Mouse (Mus musculus) Patski (cell line): ENCODE data around the gene Rabep1. TPM values are rescaled to one million over a fixed set of nuclear protein-coding genes. Genes with fewer than 3 reads are reported as not detected.

Experiments
- ATAC-seq: fragments of 100-300 bp; one replicate; pipeline ENCODE4 v1.8.0; 2021
- CTCF ChIA-PET: fragments of 350-600 bp; sonication (Branson Sonifier 250); formaldehyde crosslinking; loops from one replicate; lab custom pipeline; 2022; ENCODE audit warnings: inconsistent platforms; lab: Charles Lee
- POLR2A ChIA-PET: fragments of 350-600 bp; sonication (Branson Sonifier 250); formaldehyde crosslinking; loops from one replicate; lab custom pipeline; 2022; ENCODE audit warnings: antibody characterized with exemption, inconsistent platforms; lab: Charles Lee
- DNase-seq: peaks from one replicate; pipeline ENCODE4 v3.0.0-alpha.2; 2011; ENCODE audit warnings: low read depth, low spot score
- H3K27me3 ChIP-seq: fragments of 371-371 bp; one replicate; pipeline ENCODE4 v1.5.1; 2021
- CTCF ChIP-seq: fragments of 100-300 bp; IDR thresholded peaks from one replicate; pipeline ENCODE4 v1.5.1; 2021
- in situ Hi-C: fragments of 300-500 bp; cut with MboI; formaldehyde crosslinking; loops from 3 replicates; pipeline ENCODE4 v1.11.1; 2018; ENCODE audit warnings: low pct_unique_long_range_greater_than_20kb, mixed read lengths
- polyA plus RNA-seq: library from polyadenylated mRNA; unstranded; gene quantifications from one replicate; pipeline ENCODE4 v1.2.3, GENCODE M21; 2021

Gene Rabep1
- polyA plus RNA-seq, 1 experiment from 2014 or later = 48.8 TPM

- H3K27me3 ChIP-seq = no peaks in the 10 kb centered on the region
- POLR2A ChIA-PET = no interaction called here
- DNase-seq (no peak), ATAC-seq (no peak)
- in situ Hi-C loops = no loop called here
- TF ChIP-seq CTCF = no peak
- CTCF ChIA-PET = interaction anchor here (1.4 kb wide), 1 partner anchor 33 kb away, joined by 3 read pairs; no protein-coding TSS in a partner anchor
Measured at GRCm38 (mm10) chr11:70935316-70935715, 90.7 kb downstream of the Rabep1 start.

- no peak for DNase-seq
- in situ Hi-C loops = no loop called here
- ChIA-PET CTCF (no interaction called here), POLR2A (no interaction called here)
- ATAC-seq = no peak
- no peaks in the 10 kb centered on the region for H3K27me3 ChIP-seq
- TF ChIP-seq CTCF = peak; percentile 29
Measured at GRCm38 (mm10) chr11:70942596-70942995, 98.0 kb downstream of the Rabep1 start.

DNA sequence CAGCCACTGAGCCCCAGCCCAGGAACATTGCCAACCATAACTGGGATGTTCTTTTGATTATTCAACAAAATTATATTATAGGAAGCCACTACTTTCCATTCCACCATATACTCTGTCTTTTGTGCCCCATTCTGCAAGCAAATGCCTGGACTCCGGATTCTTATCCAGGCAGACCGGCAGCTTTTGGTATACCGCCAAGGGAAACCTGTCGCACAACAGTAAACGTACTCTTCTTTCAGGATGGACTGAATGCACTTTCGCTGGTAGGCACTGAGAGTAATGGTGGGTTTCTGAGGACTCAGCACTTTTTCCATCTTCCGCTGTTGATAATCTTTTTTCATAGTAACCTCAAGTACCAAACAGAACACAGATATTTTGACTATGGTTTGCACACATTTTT, 99.1 kb downstream of the Rabep1 start:
- no peak for DNase-seq
- no peak for ATAC-seq
- POLR2A ChIA-PET = no interaction called here
- TF ChIP-seq CTCF = no peak
- CTCF ChIA-PET = no interaction called here
- in situ Hi-C loops = no loop called here
- H3K27me3 ChIP-seq = no peaks in the 10 kb centered on the region

DNA sequence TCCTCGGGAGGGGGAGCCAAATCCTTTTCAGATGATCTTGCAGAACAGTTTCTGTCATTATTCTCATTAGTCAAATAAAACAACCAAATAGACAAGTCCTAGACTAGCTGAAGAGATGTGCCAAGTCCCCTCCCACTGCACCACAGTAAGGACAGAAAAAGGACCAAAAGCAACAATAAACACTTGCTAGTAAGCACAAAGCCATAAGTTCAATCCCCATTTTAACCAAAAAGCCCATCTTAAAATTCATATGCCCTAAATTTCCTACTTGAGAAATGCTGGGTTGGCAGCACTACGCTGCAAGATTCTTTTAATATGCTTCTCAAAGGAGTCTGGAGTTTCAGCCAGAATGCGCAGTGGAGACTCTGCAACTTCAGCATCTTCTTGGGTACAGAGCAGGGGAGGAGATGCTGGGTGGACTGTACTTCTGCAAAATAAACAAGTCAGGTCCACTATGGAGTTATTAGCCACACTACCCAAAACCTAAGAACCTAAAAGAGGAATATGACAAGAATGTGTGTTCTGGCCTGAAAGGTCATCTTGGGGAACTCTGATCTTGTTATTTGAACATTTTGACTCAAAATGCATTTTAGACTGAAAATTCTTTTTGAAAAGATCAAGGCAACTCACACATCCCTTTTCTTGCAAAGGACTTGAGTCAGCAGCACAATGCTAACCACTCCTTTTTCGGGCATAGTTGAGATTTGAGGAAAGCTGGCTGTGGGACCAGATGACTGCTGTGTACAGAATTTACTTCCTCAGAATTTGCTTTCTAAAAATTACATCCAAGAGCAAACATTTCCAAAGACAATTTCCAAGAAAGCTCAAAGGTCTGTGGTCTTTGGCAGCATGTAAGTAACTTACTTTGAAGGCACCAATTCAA, 100.6 kb downstream of the Rabep1 start:
- ChIA-PET POLR2A (no interaction called here), CTCF (interaction anchor here (1.4 kb wide), 1 partner anchor 9 kb away, joined by 3 read pairs; no protein-coding TSS in a partner anchor)
- DNase-seq = no peak
- no peak for TF ChIP-seq CTCF
- in situ Hi-C loops = no loop called here
- ATAC-seq = no peak
- no peaks in the 10 kb centered on the region for H3K27me3 ChIP-seq

GRCm38 (mm10) chr11:70954711-70955110, 110.1 kb downstream of the Rabep1 start:
- POLR2A ChIA-PET = interaction anchor here (0.6 kb wide), 1 partner anchor 75 kb away, joined by 3 read pairs; no protein-coding TSS in a partner anchor

DNA sequence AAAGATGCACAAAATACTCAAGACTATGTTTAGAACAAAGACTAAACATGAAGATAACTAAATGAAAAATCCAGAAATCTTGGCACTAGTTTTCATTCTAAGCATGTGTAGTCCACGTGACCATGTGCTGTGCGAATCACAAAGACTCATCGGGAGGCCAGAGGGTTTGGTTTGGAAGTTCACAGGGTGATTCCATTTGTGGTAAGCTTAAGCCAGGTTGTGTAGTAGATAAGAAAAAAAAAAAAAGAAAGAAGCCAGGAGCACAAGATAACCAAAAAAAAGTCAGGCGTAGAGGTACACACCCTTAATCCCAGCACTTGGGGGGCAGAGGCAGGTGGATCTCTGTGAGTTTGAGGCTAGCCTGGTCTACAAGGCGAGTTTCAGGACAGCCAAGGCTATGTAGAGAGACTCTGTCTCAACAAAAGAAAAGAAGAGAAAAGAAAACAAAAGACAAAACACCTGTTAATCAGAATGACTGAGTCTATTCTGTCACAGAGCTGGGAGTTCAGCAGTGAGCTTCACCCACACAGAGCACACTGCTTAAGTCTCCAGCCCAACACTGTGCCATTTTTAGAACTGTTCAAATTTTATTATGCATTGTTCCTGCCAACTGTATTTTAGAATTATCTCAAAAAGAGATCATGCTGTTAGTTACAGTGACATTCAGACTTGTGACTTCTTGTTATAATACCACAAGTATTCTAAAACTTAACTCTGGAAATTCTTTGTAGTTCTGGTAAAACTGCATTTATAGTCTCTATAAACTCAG, 116.4 kb downstream of the Rabep1 start:
- ATAC-seq = no peak
- TF ChIP-seq CTCF = no peak
- in situ Hi-C loops = no loop called here
- no peak for DNase-seq
- H3K27me3 ChIP-seq = no peaks in the 10 kb centered on the region
- POLR2A ChIA-PET = no interaction called here
- CTCF ChIA-PET = no interaction called here

More at GRCm38 (mm10) chr11:70954711-70955110, 110.1 kb downstream of the Rabep1 start:
- H3K27me3 ChIP-seq = no peaks in the 10 kb centered on the region
- CTCF ChIA-PET = interaction anchor here (0.9 to 1.0 kb wide), 2 partner anchors 15 to 50 kb away, joined by 3 read pairs; no protein-coding TSS in a partner anchor
- ATAC-seq = no peak
- no peak for TF ChIP-seq CTCF
- DNase-seq = no peak
- in situ Hi-C loops = no loop called here

GRCm38 (mm10) chr11:70964222-70964907, 119.8 kb downstream of the Rabep1 start:
- no peak for ATAC-seq
- ChIA-PET CTCF (interaction anchor here (0.7 to 0.9 kb wide), 4 partner anchors 11 to 44 kb away, joined by 3 read pairs; no protein-coding TSS in a partner anchor), POLR2A (interaction anchor here (0.6 kb wide), 1 partner anchor 17 kb away, joined by 3 read pairs; no protein-coding TSS in a partner anchor)
- no peaks in the 10 kb centered on the region for H3K27me3 ChIP-seq
- in situ Hi-C loops = no loop called here
- TF ChIP-seq CTCF = no peak
- DNase-seq = no peak

DNA sequence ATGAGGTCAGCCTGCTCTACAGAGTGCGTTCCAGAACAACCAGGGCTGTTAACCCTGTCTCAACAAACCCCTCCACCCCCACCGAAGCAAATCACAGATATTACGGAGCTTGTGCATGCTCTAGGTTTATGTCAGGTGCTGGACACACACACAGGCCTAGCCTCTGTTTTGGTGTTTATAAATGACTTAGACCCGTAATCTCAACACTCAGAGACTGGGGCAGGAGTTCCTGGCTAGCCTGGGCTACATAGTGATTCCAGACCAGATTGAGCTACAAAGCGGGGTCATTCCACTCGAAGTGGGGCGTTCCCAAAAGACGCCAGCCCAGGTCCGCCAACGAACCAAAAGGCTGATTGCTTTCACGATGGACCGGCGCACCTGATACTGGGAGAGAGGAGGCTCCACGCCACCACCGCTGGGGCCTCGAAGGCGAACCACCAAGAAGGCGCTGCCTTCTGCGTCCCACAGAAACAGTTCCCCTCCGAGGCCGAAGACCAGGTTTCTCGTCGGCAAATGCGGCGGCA, 124.8 kb downstream of the Rabep1 start:
- POLR2A ChIA-PET = no interaction called here
- no peaks in the 10 kb centered on the region for H3K27me3 ChIP-seq
- DNase-seq (no peak), ATAC-seq (no peak)
- TF ChIP-seq CTCF = no peak
- CTCF ChIA-PET = interaction anchor here (1.5 kb wide), 1 partner anchor 13 kb away, joined by 5 read pairs; the partner anchor contains the start of gene C1qbp
- in situ Hi-C loops = no loop called here

DNA sequence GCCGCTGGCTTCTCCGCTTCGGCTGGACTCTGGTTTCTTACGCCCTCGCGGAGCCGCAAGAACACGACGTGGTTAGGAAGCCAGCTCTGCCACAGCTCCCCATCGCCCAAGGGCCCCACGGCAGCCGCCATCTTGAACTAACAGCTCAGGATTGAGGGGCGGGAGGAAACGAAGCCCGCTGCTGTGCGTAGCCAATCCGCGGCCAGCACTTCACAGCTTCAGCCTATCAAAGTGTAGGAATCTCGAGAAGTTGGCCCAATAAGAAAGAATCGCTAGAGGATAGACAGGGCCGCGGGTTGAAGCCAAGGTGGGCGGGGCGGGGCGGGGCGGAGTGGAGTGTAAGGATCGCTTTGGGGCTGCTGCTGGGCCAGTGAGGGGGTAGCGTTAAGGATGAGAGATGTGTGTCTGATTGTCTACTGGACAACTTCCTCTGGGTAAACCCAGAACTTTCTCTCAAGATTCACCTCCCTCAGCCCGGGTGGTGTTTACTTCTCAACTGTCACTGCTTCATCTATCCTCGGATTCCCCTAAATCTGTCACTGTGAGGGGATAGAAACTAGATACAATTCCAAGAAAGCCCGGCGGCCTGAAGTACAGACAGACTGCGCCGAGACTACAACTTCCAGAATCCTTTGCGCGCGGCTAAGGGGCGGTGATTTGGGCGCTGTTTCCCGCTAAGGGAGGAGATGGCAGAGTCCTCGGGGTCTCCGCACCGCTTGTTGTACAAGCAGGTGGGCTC, 125.4 kb downstream of the Rabep1 start, which contains the start of the genes Nup88 and Rpain:
Gene Nup88, minus strand, starts transcription at position 153 of the 739 bp plus-strand sequence.
Gene Rpain, plus strand, starts transcription at position 393 of the 739 bp plus-strand sequence.
- DNase-seq (peak; percentile 83), ATAC-seq (peak; percentile 97)
- POLR2A ChIA-PET = no interaction called here
- CTCF ChIA-PET = interaction anchor here (1.0 to 1.5 kb wide), 2 partner anchors 12 to 13 kb away, joined by 3 to 5 read pairs; partner anchors contain the start of gene C1qbp
- no peak for TF ChIP-seq CTCF
- no peaks in the 10 kb centered on the region for H3K27me3 ChIP-seq
- in situ Hi-C loops = no loop called here
